Mouse (Mus musculus): Measurements from ENCODE around the gene Gm43638. TPM values are rescaled to one million over a fixed set of nuclear protein-coding genes. Genes with fewer than 3 reads are reported as not detected.

Gene Gm43638
- polyA plus RNA-seq, 1 experiment from 2014 or later, result not detected

Other genes with a start within 250 kb of the Gm43638 start
- not detected in 2 replicates for gene Ugt2b37, start 232.0 kb downstream of the Gm43638 start, polyA plus RNA-seq (2015; fragmentation: Nextera tagmentation; extraction: Ambion mirVana)
- 4.8 and 6.1 TPM in 2 replicates for gene Ugt2a3, start 149.6 kb downstream of the Gm43638 start, polyA plus RNA-seq (2015; fragmentation: Nextera tagmentation; extraction: Ambion mirVana)
- not detected in 2 replicates for gene Ugt2b38, start 62.6 kb downstream of the Gm43638 start, polyA plus RNA-seq (2015; fragmentation: Nextera tagmentation; extraction: Ambion mirVana)
- gene Ugt2a2, start 4.5 kb downstream of the Gm43638 start, polyA plus RNA-seq (2015; fragmentation: Nextera tagmentation; extraction: Ambion mirVana), result not detected in 2 replicates
- gene Ugt2a1, start 4.1 kb upstream of the Gm43638 start, polyA plus RNA-seq (2015; fragmentation: Nextera tagmentation; extraction: Ambion mirVana), result not detected in 2 replicates
- 98.8 and 129 TPM in 2 replicates for gene Sult1b1, start 51.4 kb upstream of the Gm43638 start, polyA plus RNA-seq (2015; fragmentation: Nextera tagmentation; extraction: Ambion mirVana)
- 66.6 and 85.2 TPM in 2 replicates for gene Sult1d1, start 82.2 kb upstream of the Gm43638 start, polyA plus RNA-seq (2015; fragmentation: Nextera tagmentation; extraction: Ambion mirVana)
- gene Sult1e1, start 104.8 kb upstream of the Gm43638 start, polyA plus RNA-seq (2015; fragmentation: Nextera tagmentation; extraction: Ambion mirVana), result not detected in 2 replicates
- gene Csn1s1, start 179.4 kb upstream of the Gm43638 start, polyA plus RNA-seq (2015; fragmentation: Nextera tagmentation; extraction: Ambion mirVana), result not detected in 2 replicates
- gene Csn2, start 212.8 kb upstream of the Gm43638 start, polyA plus RNA-seq (2015; fragmentation: Nextera tagmentation; extraction: Ambion mirVana), result not detected in 2 replicates

All from intestine, embryonic 16.5 days (tissue).